Mouse (Mus musculus) megakaryocyte, embryonic 14.5 days (primary cell): ENCODE measurements around the gene Ifit2.

Experiments
- FLI1 ChIP-seq: IDR thresholded peaks from 2 replicates; pipeline ENCODE4 v1.6.1; 2012; ENCODE audit warnings: low read length, inconsistent platforms, mixed read lengths
- GATA1 ChIP-seq: IDR thresholded peaks from 3 replicates; pipeline ENCODE4 v1.6.1; 2012; ENCODE audit warnings: mixed read lengths, low read length, inconsistent platforms, borderline replicate concordance

- no peak for TF ChIP-seq GATA1
- TF ChIP-seq FLI1 = no peak
Observed at GRCm38 (mm10) chr19:34551981-34552380, 1.5 kb downstream of the Ifit2 start.
